Mouse (Mus musculus): ENCODE results near the gene Wfikkn1. TPM values are rescaled to one million over a fixed set of nuclear protein-coding genes. Genes with fewer than 3 reads are reported as not detected.

The Wfikkn1 gene
- polyA plus RNA-seq, 1 experiment from 2014 or later: 0.51 TPM

DNA sequence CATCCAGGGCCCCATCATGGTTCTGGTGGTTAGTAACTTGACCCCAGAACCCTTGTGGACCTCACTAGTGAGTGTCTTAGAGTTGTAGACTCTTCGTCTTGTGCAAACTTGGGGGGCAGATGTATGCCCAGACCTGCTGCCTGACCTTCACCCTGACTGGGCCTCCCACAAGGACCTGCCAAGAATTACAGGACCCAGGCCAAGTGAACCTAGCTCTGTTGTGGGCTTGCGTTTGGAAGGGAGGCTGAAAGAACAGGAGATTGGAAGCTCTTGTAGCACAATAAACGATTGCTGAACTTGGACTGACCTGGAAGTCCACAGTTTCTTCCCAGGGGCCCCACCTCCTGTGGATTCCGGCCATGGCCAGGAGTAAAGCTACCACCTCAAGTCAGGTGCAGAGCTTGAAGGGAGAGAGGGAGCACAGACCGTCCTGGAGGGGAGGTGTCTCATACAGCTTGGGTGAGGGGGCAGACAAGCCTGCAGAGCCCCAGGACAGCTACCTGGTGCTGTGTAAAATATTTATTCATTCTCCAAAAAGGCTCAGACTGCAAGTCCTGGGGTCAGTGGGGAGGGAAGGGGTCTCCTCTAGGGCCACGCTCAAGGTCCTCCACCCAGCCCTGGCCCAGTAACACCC, 46.6 kb downstream of the Wfikkn1 start:
- Histone ChIP-seq H3K27me3 (ENCODE audit: insufficient read depth, low read length) (no peaks in the 10 kb centered on the region), H3K4me3 (replicated peaks; ENCODE audit: low read depth, low read length) (peak overlapping the region; percentile 81), H3K36me3 (ENCODE audit: insufficient read depth, low read length) (peaks cover 24% of the 10 kb centered on the region; the same call in 1 of the 2 replicates), H3K9me3 (replicated peaks; ENCODE audit: low read length) (no peaks in the 10 kb centered on the region), H3K4me2 (ENCODE audit: low read length) (peak overlapping the region; percentile 92), H3K9ac (ENCODE audit: low read depth, low read length) (peak overlapping the region; percentile 76), H3K27ac (peak overlapping the region; percentile 99), H3K4me1 (replicated peaks; ENCODE audit: insufficient read depth, low read length) (peaks cover 54% of the 10 kb centered on the region)
- TF ChIP-seq CTCF (IDR thresholded peaks at IDR 0.05; ENCODE audit: low read depth): no peak
- ATAC-seq (replicated peaks; ENCODE audit: low FRiP score, low read depth) (no peak), DNase-seq (ENCODE audit: low spot score) (peak; percentile 26)
- WGBS: 9% methylated on average over 6 of the region's 6 CpGs

DNA sequence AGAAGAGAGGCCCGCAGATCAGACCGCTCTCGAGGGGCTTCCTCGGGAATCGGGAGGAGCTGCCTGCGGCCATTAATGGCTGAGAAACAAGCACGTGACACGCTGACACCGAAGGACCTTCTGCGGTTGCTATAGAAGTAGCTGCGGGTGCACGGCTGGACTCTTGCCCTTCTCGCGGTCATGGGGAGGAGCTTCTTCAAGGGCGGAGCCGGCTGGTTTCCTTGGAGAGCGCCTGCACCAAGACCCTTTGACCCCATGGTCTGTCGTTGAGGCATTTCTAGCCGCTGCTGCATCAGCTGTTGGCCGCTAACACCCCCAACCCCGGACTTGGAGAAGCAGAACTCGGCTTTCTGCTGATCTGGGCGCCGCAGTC, 47.4 kb downstream of the Wfikkn1 start, which contains the start of gene Stub1:
Gene Stub1 (minus strand): TSS at position 114 of the 373 bp plus-strand sequence.
- 1% methylated on average over 24 of the region's 24 CpGs for WGBS
- H3K9ac ChIP-seq (ENCODE audit: low read depth, low read length): peak within 1 kb of the TSS; percentile 83
- peaks cover 21% of the 10 kb centered on the region; the same call in 1 of the 2 replicates for H3K36me3 ChIP-seq (ENCODE audit: insufficient read depth, low read length)
- H3K27me3 ChIP-seq (ENCODE audit: insufficient read depth, low read length): no peaks in the 10 kb centered on the region
- no peak for TF ChIP-seq CTCF (IDR thresholded peaks at IDR 0.05; ENCODE audit: low read depth)
- peak within 1 kb of the TSS; percentile 99 for H3K27ac ChIP-seq
- peak within 1 kb of the TSS; percentile 92 for H3K4me2 ChIP-seq (ENCODE audit: low read length)
- H3K4me3 ChIP-seq (replicated peaks; ENCODE audit: low read depth, low read length): peak within 1 kb of the TSS; percentile 81
- DNase-seq (ENCODE audit: low spot score) (peak; percentile 98), ATAC-seq (replicated peaks; ENCODE audit: low FRiP score, low read depth) (peak; percentile 74)
- no peaks in the 10 kb centered on the region for H3K9me3 ChIP-seq (replicated peaks; ENCODE audit: low read length)
- peaks cover 57% of the 10 kb centered on the region for H3K4me1 ChIP-seq (replicated peaks; ENCODE audit: insufficient read depth, low read length)

DNA sequence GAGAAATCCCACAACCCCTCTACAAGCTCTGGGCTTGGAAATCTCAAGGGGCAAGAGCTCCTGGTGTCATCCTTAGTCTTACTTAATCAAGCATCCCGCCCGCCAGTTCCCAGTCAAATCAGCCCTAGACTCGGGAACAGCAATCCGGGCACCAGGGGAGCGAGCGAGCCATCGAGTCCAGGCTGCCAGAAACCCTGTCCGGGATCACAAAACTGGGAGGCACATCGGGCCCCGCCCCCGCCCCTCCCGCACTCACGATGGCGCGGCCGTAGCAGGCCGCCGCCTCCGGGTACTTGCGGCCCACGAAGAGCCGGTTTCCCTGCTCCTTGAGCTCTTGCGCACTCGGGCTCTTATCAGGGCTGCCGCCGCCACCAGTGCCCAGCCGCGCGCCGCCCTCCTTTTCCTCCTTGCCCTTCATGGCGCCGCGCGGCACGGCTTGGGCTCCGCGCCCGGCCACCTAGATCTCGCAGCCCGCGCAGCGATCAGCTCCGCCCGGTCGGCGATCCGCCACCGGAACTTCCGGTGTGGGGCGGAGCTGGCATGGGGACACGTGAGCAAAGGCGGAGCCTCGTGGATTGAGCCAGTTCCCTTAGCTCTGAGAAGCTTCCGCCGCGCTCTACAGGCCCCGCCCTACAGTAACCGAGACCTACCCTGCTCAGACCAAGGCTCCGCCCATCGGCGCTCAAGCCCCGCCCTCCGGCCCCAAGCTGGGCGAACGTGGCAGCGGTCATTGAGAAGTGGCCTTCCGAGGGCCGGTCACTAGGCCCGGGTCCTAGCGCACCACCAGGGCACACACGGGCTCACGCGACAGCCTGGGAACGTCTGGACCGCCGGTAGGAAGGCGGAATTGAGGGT, 48.0 kb downstream of the Wfikkn1 start:
- WGBS: under 1% methylated on average over 77 of the region's 77 CpGs
- Histone ChIP-seq H3K27me3 (ENCODE audit: insufficient read depth, low read length) (no peaks in the 10 kb centered on the region), H3K4me3 (replicated peaks; ENCODE audit: low read depth, low read length) (peak overlapping the region; percentile 81), H3K36me3 (ENCODE audit: insufficient read depth, low read length) (peaks cover 21% of the 10 kb centered on the region; the same call in 1 of the 2 replicates), H3K27ac (peak overlapping the region; percentile 99), H3K9me3 (replicated peaks; ENCODE audit: low read length) (no peaks in the 10 kb centered on the region), H3K4me1 (replicated peaks; ENCODE audit: insufficient read depth, low read length) (peaks cover 59% of the 10 kb centered on the region), H3K4me2 (ENCODE audit: low read length) (peak overlapping the region; percentile 92), H3K9ac (ENCODE audit: low read depth, low read length) (peak overlapping the region; percentile 83)
- peak; percentile 87 for ATAC-seq (replicated peaks; ENCODE audit: low FRiP score, low read depth)
- no peak for TF ChIP-seq CTCF (IDR thresholded peaks at IDR 0.05; ENCODE audit: low read depth)
- DNase-seq (ENCODE audit: low spot score): peak; percentile 100

DNA sequence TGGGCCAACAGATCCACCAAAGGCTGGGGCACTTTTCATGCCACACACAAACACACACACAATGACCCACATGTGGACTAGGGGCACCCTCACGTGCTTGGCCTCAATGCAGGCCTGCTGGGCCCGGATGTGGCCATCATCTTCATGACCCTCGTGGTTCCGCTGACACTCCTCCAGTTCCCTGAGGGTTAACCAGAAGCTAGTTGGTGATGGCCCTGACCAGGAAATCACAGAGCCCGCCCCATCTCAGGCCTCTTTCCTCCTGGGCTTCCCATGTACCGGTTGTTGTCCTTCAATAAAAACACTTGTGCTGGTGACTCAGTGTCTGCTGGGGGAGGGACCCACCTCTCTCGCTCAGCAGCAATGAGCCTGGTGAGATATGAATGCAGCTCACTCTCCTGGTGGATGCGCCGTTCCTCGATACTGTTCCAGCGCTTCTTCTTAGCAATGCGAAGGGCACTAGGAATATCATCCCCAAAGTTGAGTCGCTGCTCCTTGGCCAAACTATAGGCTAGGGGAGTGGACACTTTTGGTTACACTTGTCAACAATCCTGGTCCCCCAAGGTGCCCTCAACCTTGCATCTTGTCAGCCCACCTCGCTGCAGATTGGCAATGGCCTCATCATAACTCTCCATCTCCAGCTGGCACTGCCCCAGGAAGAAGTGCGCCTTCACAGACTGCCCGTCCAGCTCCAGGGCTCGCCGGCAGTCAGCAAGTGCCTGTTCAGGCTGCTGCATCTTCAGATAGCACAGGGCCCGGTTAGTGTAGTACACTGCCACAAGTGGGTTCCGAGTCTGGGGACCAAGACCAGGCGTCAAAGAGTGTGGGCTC, 49.0 kb downstream of the Wfikkn1 start:
- no peak for TF ChIP-seq CTCF (IDR thresholded peaks at IDR 0.05; ENCODE audit: low read depth)
- H3K4me2 ChIP-seq (ENCODE audit: low read length): peak overlapping the region; percentile 85
- 47% methylated on average over 21 of the region's 21 CpGs for WGBS
- H3K9ac ChIP-seq (ENCODE audit: low read depth, low read length): peak overlapping the region; percentile 83
- DNase-seq (ENCODE audit: low spot score) (no peak), ATAC-seq (replicated peaks; ENCODE audit: low FRiP score, low read depth) (no peak)
- peak overlapping the region; percentile 81 for H3K4me3 ChIP-seq (replicated peaks; ENCODE audit: low read depth, low read length)
- H3K36me3 ChIP-seq (ENCODE audit: insufficient read depth, low read length): peaks cover 26% of the 10 kb centered on the region; the same call in 1 of the 2 replicates
- H3K27me3 ChIP-seq (ENCODE audit: insufficient read depth, low read length): no peaks in the 10 kb centered on the region
- H3K27ac ChIP-seq: peak overlapping the region; percentile 99
- peaks cover 53% of the 10 kb centered on the region for H3K4me1 ChIP-seq (replicated peaks; ENCODE audit: insufficient read depth, low read length)
- no peaks in the 10 kb centered on the region for H3K9me3 ChIP-seq (replicated peaks; ENCODE audit: low read length)

DNA sequence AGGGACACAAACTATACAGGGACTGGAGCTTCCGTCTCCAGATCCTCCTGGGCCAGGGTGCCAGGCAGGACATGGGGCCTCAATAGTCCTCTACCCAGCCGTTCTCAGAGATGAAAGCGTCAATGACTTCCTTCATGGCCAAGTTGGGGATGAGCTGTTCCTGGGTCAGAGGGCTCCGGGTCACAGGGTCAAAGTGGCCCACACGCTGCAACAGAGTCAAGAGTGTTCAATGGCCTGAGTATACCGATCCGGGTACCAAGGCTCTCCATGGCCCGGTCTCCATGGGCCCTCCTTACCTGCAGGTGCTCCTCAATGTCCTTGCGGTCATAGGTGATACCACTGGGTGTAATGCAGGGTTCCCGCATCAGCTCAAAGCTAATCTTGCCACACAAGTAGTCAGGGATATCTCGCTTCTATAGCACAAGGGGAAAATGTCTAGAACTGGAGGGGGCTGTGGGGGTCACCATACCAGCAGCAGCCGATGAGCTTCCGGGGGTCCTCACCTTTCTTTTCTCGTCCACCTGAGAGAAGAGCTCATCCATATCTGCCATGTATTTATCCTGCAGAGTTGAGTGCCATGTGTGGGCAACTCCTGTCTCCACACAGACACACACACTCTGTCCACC, 49.7 kb downstream of the Wfikkn1 start:
- H3K36me3 ChIP-seq (ENCODE audit: insufficient read depth, low read length): peaks cover 32% of the 10 kb centered on the region
- no peak overlapping the region for H3K9ac ChIP-seq (ENCODE audit: low read depth, low read length)
- H3K9me3 ChIP-seq (replicated peaks; ENCODE audit: low read length): no peaks in the 10 kb centered on the region
- no peaks in the 10 kb centered on the region for H3K27me3 ChIP-seq (ENCODE audit: insufficient read depth, low read length)
- H3K4me3 ChIP-seq (replicated peaks; ENCODE audit: low read depth, low read length): no peak overlapping the region
- H3K4me2 ChIP-seq (ENCODE audit: low read length): peak overlapping the region; percentile 85; the same call in 1 of the 2 replicates
- no peak for ATAC-seq (replicated peaks; ENCODE audit: low FRiP score, low read depth)
- DNase-seq (ENCODE audit: low spot score): no peak
- no peak overlapping the region for H3K27ac ChIP-seq
- WGBS: 84% methylated on average over 14 of the region's 14 CpGs
- H3K4me1 ChIP-seq (replicated peaks; ENCODE audit: insufficient read depth, low read length): peaks cover 45% of the 10 kb centered on the region
- TF ChIP-seq CTCF (IDR thresholded peaks at IDR 0.05; ENCODE audit: low read depth): no peak

All from kidney, postnatal 0 days (tissue).